ENCODE assay signal across 11 mouse cellular contexts in genomic region chr8:122525004-122525403, GRCm38 (mm10). TPM values are rescaled to one million over a fixed set of nuclear protein-coding genes. Genes with fewer than 3 reads are reported as not detected.
DNase-seq lines count a peak whose midpoint lies in the region; ATAC-seq and TF ChIP-seq lines count a peak whose summit lies in the region.
"Had no signal": no experiment of that assay in that cellular context is flagged by ENCODE, and none has a peak within 500 bp of the region (broad histone marks: within the 10 kb centered on the region; RNA-seq: fewer than 3 reads in every experiment).

No protein-coding gene starts in this region.

- peak overlapping the region; percentile 61; the same call in 1 of the 2 replicates for H3K4me2 ChIP-seq in heart, embryonic 13.5 days
- H3K4me2 ChIP-seq in embryonic facial prominence, embryonic 12.5 days (replicated peaks): no peak overlapping the region

- intact Hi-C loops in left cerebral cortex, postnatal 25 days (cut with DNase I): no loop called here

- H3K27me3 ChIP-seq in heart, embryonic 13.5 days (replicated peaks): no peaks in the 10 kb centered on the region
- H3K27me3 ChIP-seq in E14TG2a.4 (ENCODE audit: insufficient read depth, low read length): no peaks in the 10 kb centered on the region
- H3K27me3 ChIP-seq in embryonic facial prominence, embryonic 12.5 days: no peaks in the 10 kb centered on the region

- H3K36me3 ChIP-seq in heart, embryonic 13.5 days: peaks cover 12% of the 10 kb centered on the region; the same call in 1 of the 2 replicates
- peaks cover 42% of the 10 kb centered on the region for H3K36me3 ChIP-seq in E14TG2a.4 (ENCODE audit: insufficient read depth, low read length)
- H3K36me3 ChIP-seq in embryonic facial prominence, embryonic 12.5 days: no peaks in the 10 kb centered on the region
- H3K36me3 ChIP-seq: neural tube, embryonic 13.5 days had no signal

- WGBS in heart, embryonic 13.5 days: 50% methylated on average over 6 of the region's 6 CpGs
- 80% methylated on average over 6 of the region's 6 CpGs for WGBS in embryonic facial prominence, embryonic 12.5 days

- peaks cover 74% of the 10 kb centered on the region for H3K4me1 ChIP-seq in heart, embryonic 13.5 days
- peaks cover 86% of the 10 kb centered on the region for H3K4me1 ChIP-seq in E14TG2a.4 (replicated peaks; ENCODE audit: low read depth, low read length)
- H3K4me1 ChIP-seq in embryonic facial prominence, embryonic 12.5 days: peaks cover 34% of the 10 kb centered on the region

- ATAC-seq in heart, embryonic 13.5 days (ENCODE audit: extremely low read depth, insufficient number of reproducible peaks, low FRiP score, low TSS enrichment): no peak
- ATAC-seq in embryonic facial prominence, embryonic 12.5 days (ENCODE audit: insufficient number of reproducible peaks, insufficient read depth, low FRiP score, low TSS enrichment): no peak
- ATAC-seq: CD4-positive, CD25-positive, alpha-beta regulatory T cell, adult 4 months had no signal

- H3K27ac ChIP-seq in heart, embryonic 13.5 days (replicated peaks): peak overlapping the region; percentile 91
- 0 out of 2 replicates have a peak overlapping the region, but pooled peaks have one; percentile 30 for H3K27ac ChIP-seq in embryonic facial prominence, embryonic 12.5 days

- no peaks in the 10 kb centered on the region for H3K9me3 ChIP-seq in heart, embryonic 13.5 days
- H3K9me3 ChIP-seq in E14TG2a.4 (ENCODE audit: low read length): no peaks in the 10 kb centered on the region
- 0 out of 2 replicates have a peak, but pooled peaks cover 4% of the 10 kb centered on the region for H3K9me3 ChIP-seq in embryonic facial prominence, embryonic 12.5 days
- H3K9me3 ChIP-seq: neural tube, embryonic 13.5 days had no signal

- DNase-seq in heart, postnatal 4 days: no peak
- peak; percentile 76 for DNase-seq in liver
- no peak for DNase-seq in left cerebral cortex, postnatal 25 days (ENCODE audit: low spot score in 2 of 2)
- DNase-seq in thymus, postnatal 10 days (ENCODE audit: low spot score in 2 of 2): no peak
- no peak for DNase-seq in cerebellum, adult 9-11 months
- DNase-seq: thymus, adult 2 months had no signal

- no peak for TF ChIP-seq CTCF in E14TG2a.4 (conservative IDR thresholded peaks at IDR 0.05; ENCODE audit: low read length)

- no peak overlapping the region for H3K4me3 ChIP-seq in heart, embryonic 13.5 days
- peak overlapping the region; percentile 73 for H3K4me3 ChIP-seq in E14TG2a.4 (replicated peaks; ENCODE audit: low read length)
- H3K4me3 ChIP-seq in embryonic facial prominence, embryonic 12.5 days: no peak overlapping the region
- H3K4me3 ChIP-seq: neural tube, embryonic 13.5 days had no signal

- H3K9ac ChIP-seq in heart, embryonic 13.5 days: peak overlapping the region; percentile 67
- H3K9ac ChIP-seq in embryonic facial prominence, embryonic 12.5 days: no peak overlapping the region
- H3K9ac ChIP-seq: neural tube, embryonic 13.5 days had no signal

RNA-seq across cellular contexts. Expression of gene Piezo1, which starts 26.1 kb away (rescaled TPM):
- polyA plus RNA-seq in heart, embryonic 13.5 days (2015; fragmentation: Nextera tagmentation; extraction: Ambion mirVana): 12.9 and 15.4 TPM in 2 replicates
- 10 to 100 TPM; 53.7 to 55.4 TPM for total RNA-seq in heart, postnatal 4 days (2021)
- 11.6 and 16.7 TPM in 2 replicates for polyA plus RNA-seq in embryonic facial prominence, embryonic 12.5 days (2016; fragmentation: Nextera tagmentation; extraction: Ambion mirVana)
- 1 to 10 TPM; 5.6 to 6.3 TPM for total RNA-seq in left cerebral cortex, postnatal 25 days (2021)

RNA-seq across cellular contexts. Expression of gene Cdt1, which starts 42.8 kb away (rescaled TPM):
- 31.0 and 34.6 TPM in 2 replicates for polyA plus RNA-seq in heart, embryonic 13.5 days (2015; fragmentation: Nextera tagmentation; extraction: Ambion mirVana)
- total RNA-seq in heart, postnatal 4 days (2021): 10 to 100 TPM; 36.5 to 38.2 TPM
- 41.2 and 41.6 TPM in 2 replicates for polyA plus RNA-seq in embryonic facial prominence, embryonic 12.5 days (2016; fragmentation: Nextera tagmentation; extraction: Ambion mirVana)
- 1 to 10 TPM; 1.7 to 3.1 TPM for total RNA-seq in left cerebral cortex, postnatal 25 days (2021)

RNA-seq across cellular contexts. Expression of gene Ctu2, which starts 49.1 kb away (rescaled TPM):
- polyA plus RNA-seq in heart, embryonic 13.5 days (2015; fragmentation: Nextera tagmentation; extraction: Ambion mirVana): 23.9 and 29.6 TPM in 2 replicates
- total RNA-seq in heart, postnatal 4 days (2021): 10 to 100 TPM; 16.2 to 22.4 TPM
- polyA plus RNA-seq in embryonic facial prominence, embryonic 12.5 days (2016; fragmentation: Nextera tagmentation; extraction: Ambion mirVana): 69.9 and 76.8 TPM in 2 replicates
- 10 to 100 TPM; 19.5 to 23.2 TPM for total RNA-seq in left cerebral cortex, postnatal 25 days (2021)

RNA-seq across cellular contexts. Expression of gene Rnf166, which starts 49.1 kb away (rescaled TPM):
- 33.2 and 42.0 TPM in 2 replicates for polyA plus RNA-seq in heart, embryonic 13.5 days (2015; fragmentation: Nextera tagmentation; extraction: Ambion mirVana)
- 10 to 100 TPM; 24.3 to 27.4 TPM for total RNA-seq in heart, postnatal 4 days (2021)
- 46.8 and 49.9 TPM in 2 replicates for polyA plus RNA-seq in embryonic facial prominence, embryonic 12.5 days (2016; fragmentation: Nextera tagmentation; extraction: Ambion mirVana)
- total RNA-seq in left cerebral cortex, postnatal 25 days (2021): 10 to 100 TPM; 33.7 to 41.6 TPM

RNA-seq across cellular contexts. Expression of gene Aprt, which starts 51.7 kb away (rescaled TPM):
- polyA plus RNA-seq in heart, embryonic 13.5 days (2015; fragmentation: Nextera tagmentation; extraction: Ambion mirVana): 251 and 271 TPM in 2 replicates
- total RNA-seq in heart, postnatal 4 days (2021): 10 to 100 TPM; 58.5 to 58.8 TPM
- 289 and 298 TPM in 2 replicates for polyA plus RNA-seq in embryonic facial prominence, embryonic 12.5 days (2016; fragmentation: Nextera tagmentation; extraction: Ambion mirVana)
- total RNA-seq in left cerebral cortex, postnatal 25 days (2021): 10 to 100 TPM; 56.6 to 60.4 TPM

Comparison
In these comparisons a context has a peak if more than half of its experiments do, and no peak if none do; other contexts are left out.
1. RNA of gene Piezo1, which starts 26.1 kb away (total RNA-seq): 53.7 to 55.4 TPM in heart, postnatal 4 days; 5.6 to 6.3 TPM in left cerebral cortex, postnatal 25 days; every median in the first group is over 4 times any median in the second.
2. RNA of gene Cdt1, which starts 42.8 kb away (total RNA-seq): 36.5 to 38.2 TPM in heart, postnatal 4 days; 1.7 to 3.1 TPM in left cerebral cortex, postnatal 25 days; every median in the first group is over 4 times any median in the second.